Mouse (Mus musculus) kidney, postnatal 0 days (tissue): ENCODE data around the gene Kcnb1. TPM values are rescaled to one million over a fixed set of nuclear protein-coding genes. Genes with fewer than 3 reads are reported as not detected.
A peak's percentile ranks its signal among the peaks of the same experiment; 100 is the strongest.

Source experiments
- ATAC-seq: fragments of 200-750 bp; cut with Nextera tagmentation; replicated peaks from 2 replicates; pipeline ENCODE4 v1.8.0; 2017; ENCODE audit warnings: low read depth, moderate number of reproducible peaks, moderate TSS enrichment, moderate library complexity; ENCODE audit not compliant: low FRiP score
- DNase-seq: peaks from one replicate; pipeline ENCODE4 v3.0.0-alpha.2; 2016; ENCODE audit warnings: low spot score
- H3K27ac ChIP-seq: fragments of 300-500 bp; sonication (generic); 2 replicates; pipeline ENCODE4 v1.5.1; 2014; ENCODE audit warnings: mild to moderate bottlenecking
- H3K27me3 ChIP-seq: fragments of 300-500 bp; sonication (generic); 2 replicates; pipeline ENCODE4 v1.6.1; 2014; ENCODE audit warnings: low read length, mixed read lengths; ENCODE audit not compliant: insufficient read depth
- H3K36me3 ChIP-seq: fragments of 300-500 bp; sonication (generic); 2 replicates; pipeline ENCODE4 v1.6.1; 2014; ENCODE audit warnings: low read length, mixed read lengths; ENCODE audit not compliant: insufficient read depth
- H3K4me1 ChIP-seq: fragments of 300-500 bp; sonication (generic); replicated peaks from 2 replicates; pipeline ENCODE4 v1.6.1; 2014; ENCODE audit warnings: antibody characterized with exemption, low read length, mixed read lengths; ENCODE audit not compliant: insufficient read depth
- H3K4me2 ChIP-seq: fragments of 300-500 bp; sonication (generic); 2 replicates; pipeline ENCODE4 v1.6.1; 2014; ENCODE audit warnings: mild to moderate bottlenecking, low read length, moderate library complexity, mixed read lengths
- H3K4me3 ChIP-seq: fragments of 300-500 bp; sonication (generic); replicated peaks from 2 replicates; pipeline ENCODE4 v1.5.1; 2014; ENCODE audit warnings: low read depth, low read length
- H3K9ac ChIP-seq: fragments of 300-500 bp; sonication (generic); 2 replicates; pipeline ENCODE4 v1.6.1; 2014; ENCODE audit warnings: low read depth, low read length
- H3K9me3 ChIP-seq: fragments of 300-500 bp; sonication (generic); replicated peaks from 2 replicates; pipeline ENCODE4 v1.6.1; 2016; ENCODE audit warnings: low read length, inconsistent platforms, mixed read lengths
- CTCF ChIP-seq: IDR thresholded peaks from 2 replicates; pipeline ENCODE4 v1.5.1; 2016; ENCODE audit warnings: antibody characterized with exemption, low read depth, mild to moderate bottlenecking, moderate library complexity
- WGBS: fragments of 180-500 bp; shearing (Covaris S2); extraction: QIAGEN DNeasy Blood & Tissue Kit; methylation state at CpG from one replicate; pipeline ENCODE4 v1.1.7; 2014; 5-methylcytosine and 5-hydroxymethylcytosine counted together
- polyA plus RNA-seq: library from polyadenylated mRNA; unstranded; fragments of >200 nt; fragmentation: Nextera tagmentation; extraction: Ambion mirVana; gene quantifications from 2 replicates; pipeline ENCODE4 v1.2.1, GENCODE M21; 2015

The Kcnb1 gene
- polyA plus RNA-seq, 1 experiment from 2014 or later = 1.4 TPM

DNA sequence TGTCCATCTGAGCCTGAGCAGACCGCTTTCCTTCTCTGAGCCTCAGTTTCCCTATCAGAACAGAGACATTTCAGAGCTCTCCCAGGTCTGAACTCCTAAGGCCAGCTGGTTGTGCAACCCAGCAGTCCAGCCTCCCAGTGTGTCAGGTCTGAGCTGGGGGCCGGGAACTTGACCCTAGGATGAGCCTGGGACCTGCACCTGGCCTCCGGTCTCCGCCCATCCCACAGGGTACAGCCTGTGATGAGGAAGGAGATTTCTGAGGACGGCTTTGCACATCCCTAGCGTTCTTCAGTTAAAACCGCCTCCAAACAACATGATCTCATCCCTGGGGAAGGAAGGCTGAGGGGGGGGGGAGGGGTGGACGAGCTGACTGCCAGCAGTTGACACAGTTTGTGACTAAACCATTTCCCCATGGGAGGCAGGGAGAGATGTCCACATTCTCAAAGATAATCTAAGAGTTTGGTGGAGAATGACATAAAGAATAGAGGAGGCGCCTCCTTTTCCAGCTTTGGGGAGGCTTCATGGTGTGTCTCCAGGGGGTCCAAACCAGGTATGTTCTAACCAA, 110.9 kb downstream of the Kcnb1 start:
- H3K9ac ChIP-seq = no peak overlapping the region
- 49% methylated on average over 9 of the region's 9 CpGs for WGBS

DNA sequence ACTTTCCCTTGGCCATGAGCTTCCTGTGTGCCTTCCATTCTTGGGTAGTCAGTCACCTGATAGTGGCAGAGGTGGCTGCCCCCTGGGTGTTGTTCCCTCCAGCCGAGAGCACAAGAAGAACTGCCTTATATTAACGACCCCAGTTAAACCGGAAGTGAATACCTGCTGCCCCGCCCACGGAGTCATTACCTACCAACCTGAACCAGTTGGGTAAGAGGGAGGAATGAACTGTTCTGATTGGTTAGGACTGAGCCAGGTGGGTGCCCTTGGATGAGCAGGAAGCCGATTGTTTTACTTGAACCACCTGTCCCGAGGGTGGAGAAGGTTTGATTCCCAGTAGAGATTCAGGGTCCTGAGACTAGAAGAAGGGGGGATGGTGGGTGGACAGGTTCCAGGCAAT, 111.5 kb downstream of the Kcnb1 start:
- Histone ChIP-seq H3K9me3 (no peaks in the 10 kb centered on the region), H3K4me3 (no peak overlapping the region), H3K27me3 (no peaks in the 10 kb centered on the region), H3K9ac (no peak overlapping the region), H3K27ac (no peak overlapping the region), H3K4me2 (0 out of 2 replicates have a peak overlapping the region, but pooled peaks have one; percentile 18), H3K36me3 (no peaks in the 10 kb centered on the region), H3K4me1 (peaks cover 8% of the 10 kb centered on the region; the same call in 1 of the 2 replicates)
- 27% methylated on average over 7 of the region's 7 CpGs for WGBS
- no peak for ATAC-seq
- DNase-seq = no peak
- TF ChIP-seq CTCF = no peak

More for the DNA sequence above, 110.9 kb downstream of the Kcnb1 start:
- H3K27me3 ChIP-seq = no peaks in the 10 kb centered on the region
- peaks cover 8% of the 10 kb centered on the region; the same call in 1 of the 2 replicates for H3K4me1 ChIP-seq
- H3K36me3 ChIP-seq = no peaks in the 10 kb centered on the region
- H3K4me2 ChIP-seq = no peak overlapping the region
- no peak overlapping the region for H3K27ac ChIP-seq
- ATAC-seq = peak; percentile 47; the same call in 1 of the 2 replicates
- no peak for DNase-seq
- H3K4me3 ChIP-seq = no peak overlapping the region
- no peaks in the 10 kb centered on the region for H3K9me3 ChIP-seq
- no peak for TF ChIP-seq CTCF

DNA sequence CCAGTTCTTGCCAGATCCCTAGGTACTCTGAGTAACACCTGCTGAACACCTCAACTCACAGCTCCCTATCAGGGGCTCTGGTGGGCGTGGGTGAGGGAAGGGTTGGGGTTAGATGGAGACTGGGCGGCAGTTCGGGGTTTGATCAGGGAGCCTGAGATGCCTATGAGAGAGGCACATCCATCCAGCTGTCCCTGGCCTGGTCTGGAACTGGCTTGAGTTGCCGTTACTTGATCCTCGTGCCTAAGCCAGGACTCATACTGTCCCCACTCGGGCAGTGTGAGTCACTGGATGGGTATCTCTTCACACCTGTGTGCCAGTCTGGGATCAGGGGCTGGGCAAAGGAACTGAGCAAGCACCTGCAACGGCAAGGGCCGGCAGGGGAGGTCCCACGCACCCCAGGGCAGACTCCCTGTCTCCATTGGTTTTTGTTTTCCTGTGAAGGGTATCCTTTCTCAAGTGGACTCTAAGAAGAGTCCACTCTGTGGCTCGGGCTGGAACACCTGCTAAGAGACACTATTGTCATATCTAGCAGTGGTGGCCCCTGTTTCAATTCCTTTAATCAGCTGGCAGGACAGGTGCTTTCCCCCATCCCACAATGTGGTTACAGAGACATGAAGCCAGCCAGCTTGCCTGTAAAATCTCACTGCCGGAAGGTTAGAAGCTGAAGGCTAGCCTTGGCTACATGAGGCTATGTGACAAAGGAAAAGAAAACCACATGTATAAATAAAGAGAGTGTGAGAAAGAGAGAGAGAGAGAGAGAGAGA, 112.6 kb downstream of the Kcnb1 start:
- Histone ChIP-seq H3K9me3 (no peaks in the 10 kb centered on the region), H3K27ac (no peak overlapping the region), H3K4me1 (peaks cover 8% of the 10 kb centered on the region; the same call in 1 of the 2 replicates), H3K9ac (no peak overlapping the region), H3K36me3 (no peaks in the 10 kb centered on the region), H3K27me3 (no peaks in the 10 kb centered on the region), H3K4me3 (no peak overlapping the region), H3K4me2 (no peak overlapping the region)
- TF ChIP-seq CTCF = no peak
- WGBS = 80% methylated on average over 11 of the region's 11 CpGs
- ATAC-seq = no peak
- no peak for DNase-seq

DNA sequence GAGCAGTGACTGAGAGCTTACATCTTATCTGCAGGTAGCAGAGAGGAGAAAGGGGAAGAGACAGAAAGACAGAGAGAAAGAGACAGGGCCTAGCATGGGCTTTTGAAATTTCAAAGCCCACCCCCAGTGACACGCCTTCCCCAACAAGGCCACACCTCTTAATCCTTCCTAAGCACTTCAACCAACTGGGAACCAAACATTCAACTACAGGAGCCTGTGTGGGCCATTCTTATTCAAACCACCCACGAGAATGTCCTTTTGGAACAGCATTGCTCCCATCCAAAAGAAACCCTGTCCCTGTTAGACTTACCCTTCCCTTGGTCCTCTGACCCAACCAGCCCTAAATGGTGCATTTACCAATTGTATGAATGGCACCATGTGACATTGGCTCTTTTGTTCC, 113.2 kb downstream of the Kcnb1 start:
- DNase-seq (no peak), ATAC-seq (no peak)
- H3K9me3 ChIP-seq = no peaks in the 10 kb centered on the region
- H3K36me3 ChIP-seq = no peaks in the 10 kb centered on the region
- no peak overlapping the region for H3K4me2 ChIP-seq
- WGBS = 85% methylated on average over 2 of the region's 2 CpGs
- H3K4me1 ChIP-seq = peaks cover 4% of the 10 kb centered on the region; the same call in 1 of the 2 replicates
- H3K27ac ChIP-seq = no peak overlapping the region
- TF ChIP-seq CTCF = no peak
- no peak overlapping the region for H3K4me3 ChIP-seq
- no peak overlapping the region for H3K9ac ChIP-seq
- no peaks in the 10 kb centered on the region for H3K27me3 ChIP-seq

DNA sequence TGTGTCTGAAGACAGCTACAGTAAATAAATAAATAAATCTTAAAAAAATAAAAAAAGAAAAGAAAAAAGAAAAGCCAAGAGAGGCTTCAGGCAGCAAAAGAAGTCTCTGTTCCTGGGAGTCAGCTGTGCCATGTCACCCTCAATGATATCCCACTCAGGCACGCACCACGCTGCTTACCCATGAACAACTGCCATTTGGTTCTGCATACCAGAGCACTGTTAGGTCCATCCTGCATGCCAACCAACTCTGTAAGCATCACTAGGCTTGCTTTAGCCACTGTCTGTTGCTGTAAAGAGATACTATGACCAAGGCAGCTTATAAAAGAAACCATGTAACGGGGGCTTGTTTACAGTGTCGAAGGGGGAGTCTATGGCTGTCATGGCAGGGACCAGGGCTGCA, 113.6 kb downstream of the Kcnb1 start:
- H3K4me3 ChIP-seq = no peak overlapping the region
- H3K27me3 ChIP-seq = no peaks in the 10 kb centered on the region
- no peak for TF ChIP-seq CTCF
- H3K4me2 ChIP-seq = no peak overlapping the region
- H3K9me3 ChIP-seq = no peaks in the 10 kb centered on the region
- no peaks in the 10 kb centered on the region for H3K36me3 ChIP-seq
- 88% methylated on average over 4 of the region's 4 CpGs for WGBS
- ATAC-seq = no peak
- peaks cover under 1% of the 10 kb centered on the region for H3K4me1 ChIP-seq
- no peak for DNase-seq
- no peak overlapping the region for H3K27ac ChIP-seq
- H3K9ac ChIP-seq = no peak overlapping the region

DNA sequence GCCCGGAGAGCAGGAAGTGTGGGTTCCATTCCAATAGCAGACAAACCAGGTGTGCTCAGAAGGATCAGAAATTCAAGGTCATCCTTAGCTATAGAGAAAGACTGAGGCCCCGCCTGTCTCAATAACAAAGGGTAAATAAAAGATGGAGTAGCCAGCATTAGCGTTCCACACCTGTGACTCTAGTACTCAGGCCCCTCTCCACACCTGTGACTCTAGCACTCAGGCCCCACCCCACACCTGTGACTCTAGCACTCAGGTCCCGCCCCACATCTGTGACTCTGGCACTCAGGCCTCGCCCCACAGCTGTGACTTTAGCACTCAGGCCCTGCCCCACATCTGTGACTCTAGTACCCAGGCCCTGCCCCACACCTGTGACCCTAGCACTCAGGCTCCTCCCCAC, 115.4 kb downstream of the Kcnb1 start:
- Histone ChIP-seq H3K4me1 (no peaks in the 10 kb centered on the region; the same call in none of the 2 replicates), H3K27me3 (no peaks in the 10 kb centered on the region), H3K4me3 (no peak overlapping the region), H3K4me2 (no peak overlapping the region), H3K9ac (no peak overlapping the region), H3K9me3 (no peaks in the 10 kb centered on the region), H3K27ac (no peak overlapping the region), H3K36me3 (no peaks in the 10 kb centered on the region)
- WGBS = 94% methylated on average over 5 of the region's 5 CpGs
- ATAC-seq = no peak
- no peak for TF ChIP-seq CTCF
- no peak for DNase-seq
